Mouse (Mus musculus): ENCODE results near the gene Hoxb5. TPM values are rescaled to one million over a fixed set of nuclear protein-coding genes. Genes with fewer than 3 reads are reported as not detected.
A peak's percentile ranks its signal among the peaks of the same experiment; 100 is the strongest.

Hoxb5 gene
- total and polyA plus RNA-seq, 2 experiments from 2014 or later = 1.5 TPM; not detected in 1

- no peak overlapping the region for H3K27ac ChIP-seq (ENCODE audit: low read depth, low read length)
- no peak overlapping the region for H3K9ac ChIP-seq (replicated peaks; ENCODE audit: low read length, poor library complexity, severe bottlenecking)
- no peaks in the 10 kb centered on the region for H3K9me3 ChIP-seq (ENCODE audit: low read length)
- TF ChIP-seq CTCF (IDR thresholded peaks at IDR 0.05) = no peak
- H3K27me3 ChIP-seq (ENCODE audit: insufficient read depth, low read length) = peaks cover 95% of the 10 kb centered on the region
- DNase-seq (ENCODE audit: low spot score) (no peak), ATAC-seq (ENCODE audit: low FRiP score) (no peak)
- no peak overlapping the region for H3K4me2 ChIP-seq (ENCODE audit: low read depth, low read length, poor library complexity, severe bottlenecking)
- H3K36me3 ChIP-seq (ENCODE audit: insufficient read depth, low read length) = no peaks in the 10 kb centered on the region
- H3K4me1 ChIP-seq (ENCODE audit: insufficient read depth, low read length) = no peaks in the 10 kb centered on the region
- no peak overlapping the region for H3K4me3 ChIP-seq (ENCODE audit: low read depth, low read length)
- WGBS = 1% methylated on average over 19 of the region's 19 CpGs
These were observed 33.3 kb upstream of the Hoxb5 start for GRCm38 (mm10) chr11:96269869-96270268.

- WGBS = under 1% methylated on average over 35 of the region's 40 CpGs
- Histone ChIP-seq H3K4me3 (ENCODE audit: low read depth, low read length) (no peak within 1 kb of the TSS), H3K36me3 (ENCODE audit: insufficient read depth, low read length) (no peaks in the 10 kb centered on the region), H3K9ac (replicated peaks; ENCODE audit: low read length, poor library complexity, severe bottlenecking) (no peak within 1 kb of the TSS), H3K9me3 (ENCODE audit: low read length) (no peaks in the 10 kb centered on the region), H3K27ac (ENCODE audit: low read depth, low read length) (no peak within 1 kb of the TSS), H3K27me3 (ENCODE audit: insufficient read depth, low read length) (peaks cover 97% of the 10 kb centered on the region), H3K4me1 (ENCODE audit: insufficient read depth, low read length) (no peaks in the 10 kb centered on the region), H3K4me2 (ENCODE audit: low read depth, low read length, poor library complexity, severe bottlenecking) (peak within 1 kb of the TSS; percentile 4; the same call in 1 of the 2 replicates)
- DNase-seq (ENCODE audit: low spot score) (no peak), ATAC-seq (ENCODE audit: low FRiP score) (no peak)
- TF ChIP-seq CTCF (IDR thresholded peaks at IDR 0.05) = no peak
These were observed 32.1 kb upstream of the Hoxb5 start, which contains the start of gene Hoxb9 for GRCm38 (mm10) chr11:96270996-96271540. Gene Hoxb9, plus strand, starts transcription at chr11:96271457.

- H3K4me3 ChIP-seq (ENCODE audit: low read depth, low read length) = no peak overlapping the region
These were observed 31.6 kb upstream of the Hoxb5 start for GRCm38 (mm10) chr11:96271541-96272011.

GRCm38 (mm10) chr11:96272024-96272921, 30.9 kb upstream of the Hoxb5 start:
- H3K27ac ChIP-seq (ENCODE audit: low read depth, low read length) = no peak overlapping the region

More at GRCm38 (mm10) chr11:96271541-96272011, 31.6 kb upstream of the Hoxb5 start:
- no peak for ATAC-seq (ENCODE audit: low FRiP score)
- Histone ChIP-seq H3K9ac (replicated peaks; ENCODE audit: low read length, poor library complexity, severe bottlenecking) (no peak overlapping the region), H3K27me3 (ENCODE audit: insufficient read depth, low read length) (peaks cover 97% of the 10 kb centered on the region), H3K4me1 (ENCODE audit: insufficient read depth, low read length) (no peaks in the 10 kb centered on the region), H3K4me2 (ENCODE audit: low read depth, low read length, poor library complexity, severe bottlenecking) (no peak overlapping the region), H3K36me3 (ENCODE audit: insufficient read depth, low read length) (no peaks in the 10 kb centered on the region), H3K9me3 (ENCODE audit: low read length) (no peaks in the 10 kb centered on the region), H3K27ac (ENCODE audit: low read depth, low read length) (no peak overlapping the region)
- under 1% methylated on average over 46 of the region's 52 CpGs for WGBS
- TF ChIP-seq CTCF (IDR thresholded peaks at IDR 0.05) = no peak
- no peak for DNase-seq (ENCODE audit: low spot score)

GRCm38 (mm10) chr11:96274428-96274827, 28.7 kb upstream of the Hoxb5 start:
- WGBS = 5% methylated on average over 10 of the region's 10 CpGs
- Histone ChIP-seq H3K4me1 (ENCODE audit: insufficient read depth, low read length) (no peaks in the 10 kb centered on the region), H3K9ac (replicated peaks; ENCODE audit: low read length, poor library complexity, severe bottlenecking) (no peak overlapping the region), H3K9me3 (ENCODE audit: low read length) (no peaks in the 10 kb centered on the region), H3K4me2 (ENCODE audit: low read depth, low read length, poor library complexity, severe bottlenecking) (no peak overlapping the region), H3K27ac (ENCODE audit: low read depth, low read length) (no peak overlapping the region), H3K4me3 (ENCODE audit: low read depth, low read length) (no peak overlapping the region), H3K27me3 (ENCODE audit: insufficient read depth, low read length) (peaks cover 95% of the 10 kb centered on the region), H3K36me3 (ENCODE audit: insufficient read depth, low read length) (no peaks in the 10 kb centered on the region)
- no peak for ATAC-seq (ENCODE audit: low FRiP score)
- no peak for TF ChIP-seq CTCF (IDR thresholded peaks at IDR 0.05)
- no peak for DNase-seq (ENCODE audit: low spot score)

More at GRCm38 (mm10) chr11:96272024-96272921, 30.9 kb upstream of the Hoxb5 start:
- Histone ChIP-seq H3K9me3 (ENCODE audit: low read length) (no peaks in the 10 kb centered on the region), H3K27me3 (ENCODE audit: insufficient read depth, low read length) (peaks cover 97% of the 10 kb centered on the region), H3K36me3 (ENCODE audit: insufficient read depth, low read length) (no peaks in the 10 kb centered on the region), H3K9ac (replicated peaks; ENCODE audit: low read length, poor library complexity, severe bottlenecking) (no peak overlapping the region), H3K4me2 (ENCODE audit: low read depth, low read length, poor library complexity, severe bottlenecking) (peak overlapping the region; percentile 4; the same call in 1 of the 2 replicates), H3K4me1 (ENCODE audit: insufficient read depth, low read length) (no peaks in the 10 kb centered on the region), H3K4me3 (ENCODE audit: low read depth, low read length) (no peak overlapping the region)
- no peak for ATAC-seq (ENCODE audit: low FRiP score)
- DNase-seq (ENCODE audit: low spot score) = peak; percentile 41
- TF ChIP-seq CTCF (IDR thresholded peaks at IDR 0.05) = no peak
- under 1% methylated on average over 54 of the region's 58 CpGs for WGBS

GRCm38 (mm10) chr11:96275896-96276295, 27.2 kb upstream of the Hoxb5 start:
- no peaks in the 10 kb centered on the region for H3K4me1 ChIP-seq (ENCODE audit: insufficient read depth, low read length)
- H3K36me3 ChIP-seq (ENCODE audit: insufficient read depth, low read length) = no peaks in the 10 kb centered on the region
- H3K9me3 ChIP-seq (ENCODE audit: low read length) = no peaks in the 10 kb centered on the region
- WGBS = 2% methylated on average over 4 of the region's 4 CpGs
- H3K4me3 ChIP-seq (ENCODE audit: low read depth, low read length) = no peak overlapping the region
- no peak for DNase-seq (ENCODE audit: low spot score)
- no peak overlapping the region for H3K27ac ChIP-seq (ENCODE audit: low read depth, low read length)
- TF ChIP-seq CTCF (IDR thresholded peaks at IDR 0.05) = no peak
- no peak overlapping the region for H3K9ac ChIP-seq (replicated peaks; ENCODE audit: low read length, poor library complexity, severe bottlenecking)
- no peak overlapping the region for H3K4me2 ChIP-seq (ENCODE audit: low read depth, low read length, poor library complexity, severe bottlenecking)
- ATAC-seq (ENCODE audit: low FRiP score) = no peak
- peaks cover 93% of the 10 kb centered on the region for H3K27me3 ChIP-seq (ENCODE audit: insufficient read depth, low read length)
